Mouse (Mus musculus) erythroblast, adult 5-6 weeks (primary cell): ENCODE measurements around the gene Gm10134. TPM values are rescaled to one million over a fixed set of nuclear protein-coding genes. Genes with fewer than 3 reads are reported as not detected.
"Not testable (repeated sequence)": the region's sequence is repeated elsewhere in the genome, so short reads cannot be mapped to it uniquely, and the experiment has no call there.

Source experiments
- ATAC-seq: replicated peaks from 2 replicates; pipeline ENCODE4 v1.8.0; 2016; ENCODE audit warnings: moderate number of reproducible peaks, mild to moderate bottlenecking, moderate TSS enrichment, inconsistent platforms; ENCODE audit not compliant: poor library complexity, low FRiP score, severe bottlenecking
- total RNA-seq, 2 experiments: library from RNA; stranded (forward) in 1 of 2; stranded (reverse) in 1 of 2; fragments of 150-400 nt in 1 of 2; fragments of 200-764, 138-1000 nt in 1 of 2; gene quantifications; 2 replicates each; pipeline versions ENCODE4 v1.2.3 to v1.2.4; 2015 to 2017; ENCODE audit warnings: low replicate concordance in 2 of 2

Gene Gm10134
- total RNA-seq, 2 experiments from 2014 or later, result not detected

GRCm38 (mm10) chr2:28498431-28498830 lies 7.5 kb upstream of the Gm10134 start:
- no peak for ATAC-seq

DNA sequence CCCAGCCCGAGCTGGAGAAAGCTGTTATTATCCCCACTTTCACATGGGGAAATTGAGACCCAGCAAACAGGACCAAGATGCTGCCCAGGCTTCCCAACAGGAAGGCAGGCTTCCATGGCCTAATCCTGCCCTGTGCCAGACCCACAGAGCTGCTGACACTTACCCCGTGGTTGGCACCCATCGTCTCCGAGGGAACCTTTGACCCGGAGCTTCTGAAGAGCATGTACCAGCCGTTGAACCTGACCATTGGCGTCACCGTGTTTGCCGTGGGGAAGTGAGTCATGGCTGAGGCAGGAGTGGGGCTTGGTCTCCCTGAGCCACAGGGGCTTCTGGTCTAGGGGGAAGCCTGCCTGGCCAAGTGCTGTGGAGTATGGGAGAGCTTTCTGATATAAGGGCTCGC lies 2.9 kb upstream of the Gm10134 start:
- peak; percentile 25; the same call in 1 of the 2 replicates for ATAC-seq

DNA sequence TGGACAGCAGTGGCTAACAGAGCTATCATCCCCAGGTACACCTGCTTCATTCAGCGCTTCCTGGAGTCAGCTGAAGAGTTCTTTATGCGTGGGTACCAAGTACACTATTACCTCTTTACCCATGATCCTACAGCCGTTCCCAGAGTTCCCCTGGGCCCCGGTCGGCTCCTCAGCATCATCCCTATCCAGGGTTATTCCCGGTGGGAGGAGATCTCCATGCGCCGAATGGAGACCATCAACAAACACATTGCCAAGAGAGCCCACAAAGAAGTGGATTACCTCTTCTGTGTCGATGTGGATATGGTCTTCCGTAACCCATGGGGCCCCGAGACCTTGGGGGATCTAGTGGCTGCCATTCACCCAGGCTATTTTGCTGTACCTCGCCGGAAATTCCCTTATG lies 1.2 kb upstream of the Gm10134 start:
- ATAC-seq, result no peak

DNA sequence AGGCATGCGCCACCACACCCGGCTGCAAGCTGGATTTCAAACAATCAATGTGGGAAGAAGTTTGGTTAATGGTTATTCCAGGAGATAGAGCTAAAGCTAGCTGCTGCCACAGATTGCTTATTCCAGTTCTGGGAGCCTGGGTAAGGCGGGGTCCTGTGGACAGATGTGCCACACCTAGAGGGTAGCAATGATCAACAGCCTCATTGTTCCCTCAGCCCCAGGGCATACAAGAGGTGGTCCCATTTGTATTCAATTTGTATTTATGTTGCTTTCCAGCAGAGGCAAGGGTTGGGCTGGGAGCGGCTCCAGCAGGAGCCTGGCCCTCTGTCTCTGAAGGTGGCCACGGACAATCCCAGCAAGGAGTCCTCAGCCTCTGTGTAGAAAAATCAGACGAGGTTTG lies 396 bp downstream of the Gm10134 start:
- no peak for ATAC-seq

GRCm38 (mm10) chr2:28511600-28511999 lies 5.7 kb downstream of the Gm10134 start:
- ATAC-seq, result not testable (repeated sequence)

GRCm38 (mm10) chr2:28512798-28513401 lies 7.0 kb downstream of the Gm10134 start, which contains the start of gene Ralgds:
Ralgds (plus strand) TSS chr2:28513125.
- ATAC-seq, result no peak

DNA sequence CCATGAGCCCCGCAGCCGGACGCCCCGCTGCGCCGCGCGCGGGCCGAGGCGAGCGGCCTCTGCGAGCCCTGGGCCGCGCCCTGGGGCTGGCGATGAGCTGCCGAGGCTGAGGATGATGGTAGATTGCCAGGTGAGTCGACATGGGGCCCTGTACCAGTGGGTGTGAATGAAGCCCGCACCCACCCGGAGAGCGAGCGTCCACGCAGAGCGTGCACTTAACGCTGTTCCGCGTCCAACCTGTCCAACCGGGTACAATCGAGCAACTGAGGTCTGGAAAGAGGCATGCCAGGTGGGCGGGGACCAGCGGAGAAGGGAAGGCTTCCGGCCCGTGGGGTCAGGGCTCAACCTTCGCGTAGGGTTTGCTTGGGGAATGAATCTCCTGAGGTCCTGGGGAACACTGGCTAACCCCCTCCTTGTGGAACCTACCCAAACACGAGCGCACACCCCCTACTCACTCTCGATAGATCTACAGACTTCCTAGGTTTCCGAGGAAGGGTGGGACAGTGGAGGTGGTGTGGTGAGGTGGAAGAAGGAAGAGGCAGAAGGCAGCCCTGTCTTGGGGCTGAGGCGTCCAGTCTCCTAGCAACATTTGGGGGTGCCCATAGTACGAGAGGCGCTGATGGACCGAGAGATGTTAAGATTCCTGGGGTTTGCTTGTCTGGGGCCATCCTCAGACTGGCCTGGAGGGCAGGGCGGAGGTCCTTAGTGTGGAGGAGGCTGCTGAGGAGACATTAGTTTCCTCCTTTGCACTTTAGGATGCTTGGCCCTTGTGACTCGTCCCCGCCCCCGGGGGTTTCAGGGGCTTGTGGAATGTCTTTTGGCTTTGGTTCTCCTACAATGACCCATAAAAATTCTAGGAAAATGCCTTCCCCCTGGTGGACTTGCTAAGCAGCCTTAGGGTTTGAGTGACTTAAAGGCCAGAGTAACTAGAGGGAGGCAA lies 7.8 kb downstream of the Gm10134 start:
- no peak for ATAC-seq

- ATAC-seq, result 0 out of 2 replicates have a peak, but pooled peaks have one; percentile 30
These were observed 8.6 kb downstream of the Gm10134 start for GRCm38 (mm10) chr2:28514489-28514888.

DNA sequence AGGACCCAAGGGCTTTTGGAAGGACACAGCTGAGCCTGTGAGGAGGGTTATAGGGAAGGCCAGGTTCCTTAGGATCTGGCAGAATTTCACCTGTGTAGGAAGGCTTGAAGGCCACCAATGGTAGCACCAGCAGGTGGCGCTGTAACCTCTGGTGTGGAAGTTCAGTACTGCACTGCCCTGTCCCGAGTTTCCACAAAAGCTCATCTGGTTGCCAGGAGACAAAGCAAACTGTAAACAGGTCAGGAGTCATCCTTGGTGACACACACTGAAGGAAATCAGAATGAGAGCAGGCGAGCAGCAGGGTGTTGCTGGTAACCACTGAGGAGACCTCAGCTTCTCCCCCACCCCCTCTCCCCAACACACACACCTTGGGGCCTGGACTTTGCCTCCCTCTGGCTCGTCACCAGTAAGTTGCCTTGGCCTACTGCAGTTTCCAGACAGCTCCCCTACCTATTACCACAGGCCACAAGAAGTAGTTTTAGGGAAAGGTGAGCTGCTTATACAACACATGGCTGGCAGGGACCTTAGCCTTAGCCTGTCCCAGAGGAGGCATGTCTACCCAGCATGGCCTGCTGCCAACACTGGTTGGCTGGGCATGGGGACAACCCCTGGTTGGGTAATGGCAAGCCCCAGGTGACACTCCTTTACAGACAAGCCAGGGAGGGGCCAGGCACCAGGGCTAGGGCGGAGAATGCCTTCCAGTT lies 11.5 kb downstream of the Gm10134 start:
- ATAC-seq, result no peak

GRCm38 (mm10) chr2:28518231-28518630 lies 12.3 kb downstream of the Gm10134 start:
- ATAC-seq, result no peak

GRCm38 (mm10) chr2:28520581-28520980 lies 14.7 kb downstream of the Gm10134 start:
- no peak for ATAC-seq

DNA sequence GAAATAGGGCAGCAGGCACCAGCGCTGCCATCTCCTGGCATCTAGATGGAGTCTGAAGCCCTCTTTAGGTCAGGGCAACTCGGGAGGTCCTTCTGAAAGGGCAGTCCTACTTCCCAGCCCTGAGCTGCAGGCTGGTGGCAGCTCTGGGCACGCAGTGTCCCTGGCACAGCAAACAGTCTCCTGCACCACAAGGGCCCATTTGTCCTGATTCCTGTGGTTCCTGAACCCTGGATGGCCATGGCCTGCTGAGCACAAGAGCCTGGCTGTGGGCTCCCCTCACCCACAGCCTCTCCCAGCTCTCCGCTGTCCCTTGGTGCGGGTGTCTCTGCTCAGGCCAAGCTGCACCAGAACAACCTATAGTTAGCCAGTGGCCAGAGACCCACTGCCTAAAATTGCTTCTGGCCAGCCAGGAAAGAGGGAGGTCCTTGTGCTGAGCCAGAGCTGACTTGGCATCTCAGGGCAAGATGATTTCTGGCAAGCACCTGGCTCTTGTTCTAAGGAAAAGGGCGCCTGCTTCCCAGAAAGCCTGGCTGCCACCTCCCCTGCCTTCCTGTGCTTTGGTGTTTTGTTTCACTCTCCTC lies 15.8 kb downstream of the Gm10134 start:
- ATAC-seq, result no peak

- ATAC-seq, result no peak
These were observed 16.3 kb downstream of the Gm10134 start for GRCm38 (mm10) chr2:28522166-28522565.

DNA sequence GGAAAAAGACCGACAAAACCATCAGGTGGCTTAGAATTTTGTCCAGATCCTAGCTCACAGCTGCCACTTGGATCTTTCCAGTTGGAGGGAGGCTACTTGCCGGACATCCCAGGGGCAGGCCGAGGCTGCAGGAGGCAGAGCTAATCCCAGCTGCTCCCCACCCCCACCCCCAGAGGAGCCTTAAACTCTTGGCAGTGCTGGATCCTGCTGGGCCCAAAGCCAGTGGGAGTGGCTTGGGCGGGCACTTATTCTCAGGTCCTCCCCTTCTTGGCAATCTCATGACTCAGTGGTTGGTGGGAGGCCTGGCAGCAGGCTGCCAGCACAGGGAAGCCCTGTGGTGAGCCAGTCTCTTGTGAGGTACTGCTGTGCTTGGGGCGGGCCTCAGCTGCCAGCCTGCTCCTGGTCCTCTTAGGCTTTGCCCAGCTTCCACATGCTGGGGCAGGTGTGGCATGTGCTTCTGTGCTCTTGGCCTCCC lies 17.8 kb downstream of the Gm10134 start:
- 0 out of 2 replicates have a peak, but pooled peaks have one; percentile 32 for ATAC-seq

DNA sequence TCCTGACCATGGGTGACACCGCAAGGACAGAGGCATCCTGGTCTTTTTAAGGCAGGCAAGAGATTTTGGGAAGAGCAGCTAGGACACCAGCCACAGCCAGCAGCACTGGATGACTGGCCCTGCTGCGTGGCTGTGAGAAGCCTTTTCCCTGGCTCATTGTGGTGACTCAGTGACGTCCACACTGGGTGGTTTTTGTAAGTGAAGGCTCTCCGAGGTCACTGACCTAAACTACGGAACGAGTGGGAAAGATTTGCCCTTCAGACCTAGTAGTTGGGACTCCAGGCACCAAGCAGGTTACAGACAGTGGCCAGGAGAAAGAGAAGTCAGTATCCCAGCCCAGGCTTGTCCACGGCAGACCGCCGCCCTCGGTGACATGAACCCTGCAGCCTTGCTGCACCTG lies 18.5 kb downstream of the Gm10134 start:
- no peak for ATAC-seq

GRCm38 (mm10) chr2:28525219-28525942 lies 19.5 kb downstream of the Gm10134 start:
- ATAC-seq, result no peak

DNA sequence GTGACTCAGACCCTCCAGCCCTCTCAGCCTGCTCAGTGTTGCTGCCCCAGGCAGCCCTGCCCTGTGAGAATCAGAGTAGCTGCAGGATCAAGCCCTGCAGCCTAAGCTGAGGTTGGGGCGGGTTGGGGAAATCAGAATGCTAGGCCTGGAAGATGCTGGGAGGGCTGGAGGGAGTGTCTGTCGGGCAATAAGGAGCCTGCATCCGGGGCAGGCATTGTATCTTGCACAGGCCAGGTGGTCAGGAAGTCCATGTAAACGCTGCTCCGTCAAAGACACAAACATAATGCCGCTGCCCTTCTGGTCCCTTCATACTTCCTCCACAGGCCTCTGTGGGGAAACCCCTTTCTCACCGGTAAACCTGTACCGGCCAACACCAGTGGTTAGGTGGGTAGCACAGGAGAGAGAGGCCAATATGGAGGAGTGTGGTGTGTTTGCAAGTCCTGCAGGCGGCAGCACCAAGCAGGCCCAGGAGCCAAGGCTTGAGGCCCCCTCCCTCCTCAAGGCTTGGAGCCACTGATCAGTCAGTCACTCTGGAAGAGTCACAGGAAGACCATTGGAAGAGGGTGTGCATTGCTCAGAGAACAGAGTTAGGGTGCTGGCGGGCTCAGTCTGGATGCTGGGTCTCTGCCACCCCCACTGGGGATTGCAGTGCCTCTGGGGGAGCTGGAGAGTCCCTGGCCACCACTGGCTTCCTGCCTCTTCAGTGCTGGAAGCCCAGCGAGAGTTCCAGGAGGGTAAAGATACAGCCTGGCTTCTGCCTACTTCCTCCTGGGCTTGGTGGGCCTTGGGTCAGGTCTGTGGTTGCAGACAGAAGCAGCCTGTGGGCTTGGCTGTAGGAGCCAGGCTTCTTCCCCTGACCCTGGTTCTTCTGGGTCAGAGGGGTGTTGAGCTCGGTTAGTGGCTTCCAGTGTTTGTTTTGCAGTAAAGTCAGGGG lies 20.3 kb downstream of the Gm10134 start:
- no peak for ATAC-seq
